Mouse (Mus musculus): ENCODE data around the gene Zfp853. TPM values are rescaled to one million over a fixed set of nuclear protein-coding genes. Genes with fewer than 3 reads are reported as not detected.
A peak's percentile ranks its signal among the peaks of the same experiment; 100 is the strongest.

Gene Zfp853
- not detected in 2 replicates for polyA plus RNA-seq (2015; fragmentation: Nextera tagmentation; extraction: Ambion mirVana)

DNA sequence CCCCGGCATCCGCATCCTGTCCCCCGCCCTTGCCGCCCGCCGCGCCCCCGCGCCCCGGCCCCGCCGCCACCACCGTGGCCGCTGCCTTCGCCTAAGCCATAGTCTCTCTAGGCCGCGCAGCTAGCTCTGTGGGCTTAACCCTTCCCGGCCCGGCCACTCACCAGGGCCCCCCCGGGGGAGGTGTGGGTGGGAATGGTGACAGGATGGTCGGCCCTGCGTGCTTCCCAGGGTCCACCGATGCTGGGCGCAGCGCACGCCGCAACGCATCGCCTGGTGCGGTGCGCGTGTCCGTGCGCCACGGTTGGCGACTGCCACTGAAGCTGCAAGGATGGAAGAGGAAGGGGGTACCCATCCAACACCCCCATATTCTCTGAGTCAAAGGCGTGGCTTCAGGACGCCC, at the start of gene Zfp853:
Zfp853 (minus strand) TSS at position 220 of the 400 bp plus-strand sequence.
- Histone ChIP-seq H3K4me3 (ENCODE audit: low read depth, low read length) (peak within 1 kb of the TSS; percentile 32), H3K9ac (replicated peaks) (peak within 1 kb of the TSS; percentile 16; the same call in 1 of the 2 replicates), H3K9me3 (ENCODE audit: low read length) (no peaks in the 10 kb centered on the region), H3K4me1 (ENCODE audit: insufficient read depth) (peaks cover 6% of the 10 kb centered on the region; the same call in 1 of the 2 replicates), H3K4me2 (ENCODE audit: low read depth, low read length) (peak within 1 kb of the TSS; percentile 55), H3K36me3 (replicated peaks; ENCODE audit: insufficient read depth, low read length) (no peaks in the 10 kb centered on the region), H3K27me3 (ENCODE audit: insufficient read depth, low read length) (peaks cover 51% of the 10 kb centered on the region), H3K27ac (ENCODE audit: low read depth) (no peak within 1 kb of the TSS)
- TF ChIP-seq EP300 (IDR thresholded peaks at IDR 0.05; ENCODE audit: low read depth), result no peak
- no peak for TF ChIP-seq CTCF (IDR thresholded peaks at IDR 0.05; ENCODE audit: low read depth)
- no peak for ATAC-seq
- no peak for DNase-seq
- WGBS (ENCODE audit: insufficient replicate concordance), result 11% methylated on average over 21 of the region's 38 CpGs

DNA sequence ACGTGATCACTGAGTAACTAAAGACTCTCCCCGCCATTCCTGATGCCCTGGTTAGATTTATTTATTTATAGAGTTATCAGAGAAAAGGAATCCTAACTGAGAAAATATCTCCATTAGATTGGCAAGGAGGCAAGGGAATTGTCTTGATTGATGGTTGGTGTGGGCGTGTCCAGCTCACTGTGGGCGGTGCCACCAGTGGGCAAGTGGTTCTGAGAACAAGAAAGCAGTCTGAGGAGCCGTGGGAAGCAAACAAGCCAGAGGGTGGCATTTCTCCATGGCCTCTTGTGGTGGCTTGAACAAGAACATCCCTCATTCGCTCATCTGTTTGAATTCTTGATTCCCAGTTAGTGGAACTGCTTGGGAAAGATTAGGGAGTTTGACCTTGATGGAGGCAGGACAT, 46.2 kb upstream of the Zfp853 start:
- Histone ChIP-seq H3K27ac (ENCODE audit: low read depth) (no peak overlapping the region), H3K9ac (replicated peaks) (no peak overlapping the region), H3K4me1 (ENCODE audit: insufficient read depth) (no peaks in the 10 kb centered on the region), H3K27me3 (ENCODE audit: insufficient read depth, low read length) (no peaks in the 10 kb centered on the region), H3K9me3 (ENCODE audit: low read length) (no peaks in the 10 kb centered on the region), H3K36me3 (replicated peaks; ENCODE audit: insufficient read depth, low read length) (no peaks in the 10 kb centered on the region), H3K4me3 (ENCODE audit: low read depth, low read length) (no peak overlapping the region), H3K4me2 (ENCODE audit: low read depth, low read length) (no peak overlapping the region)
- DNase-seq (no peak), ATAC-seq (no peak)
- 50% methylated on average over 6 of the region's 6 CpGs for WGBS (ENCODE audit: insufficient replicate concordance)
- no peak for TF ChIP-seq EP300 (IDR thresholded peaks at IDR 0.05; ENCODE audit: low read depth)
- TF ChIP-seq CTCF (IDR thresholded peaks at IDR 0.05; ENCODE audit: low read depth), result no peak

DNA sequence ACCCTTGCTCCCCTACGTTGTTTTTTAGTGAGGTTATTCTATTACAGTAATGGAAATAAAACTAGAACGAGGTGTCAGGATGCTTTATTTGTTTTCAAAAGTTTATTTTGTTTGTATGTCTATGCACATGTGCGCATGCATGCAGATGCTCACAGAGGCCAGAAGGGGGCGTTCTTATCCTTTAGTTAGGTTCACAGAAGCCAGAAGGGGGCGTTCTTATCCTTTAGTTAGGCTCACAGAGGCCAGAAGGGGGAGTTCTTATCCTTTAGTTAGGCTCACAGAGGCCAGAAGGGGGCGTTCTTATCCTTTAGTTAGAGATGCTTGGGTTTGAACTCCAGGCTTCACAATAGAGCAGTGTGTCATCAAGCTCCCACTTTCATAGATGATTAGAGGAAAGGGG, 43.1 kb upstream of the Zfp853 start:
- DNase-seq (no peak), ATAC-seq (no peak)
- Histone ChIP-seq H3K4me3 (ENCODE audit: low read depth, low read length) (no peak overlapping the region), H3K9ac (replicated peaks) (no peak overlapping the region), H3K4me1 (ENCODE audit: insufficient read depth) (no peaks in the 10 kb centered on the region), H3K27me3 (ENCODE audit: insufficient read depth, low read length) (no peaks in the 10 kb centered on the region), H3K4me2 (ENCODE audit: low read depth, low read length) (no peak overlapping the region), H3K9me3 (ENCODE audit: low read length) (no peaks in the 10 kb centered on the region), H3K27ac (ENCODE audit: low read depth) (no peak overlapping the region), H3K36me3 (replicated peaks; ENCODE audit: insufficient read depth, low read length) (no peaks in the 10 kb centered on the region)
- TF ChIP-seq CTCF (IDR thresholded peaks at IDR 0.05; ENCODE audit: low read depth) (peak; percentile 48), EP300 (IDR thresholded peaks at IDR 0.05; ENCODE audit: low read depth) (no peak)
- 60% methylated on average over 6 of the region's 6 CpGs for WGBS (ENCODE audit: insufficient replicate concordance)

DNA sequence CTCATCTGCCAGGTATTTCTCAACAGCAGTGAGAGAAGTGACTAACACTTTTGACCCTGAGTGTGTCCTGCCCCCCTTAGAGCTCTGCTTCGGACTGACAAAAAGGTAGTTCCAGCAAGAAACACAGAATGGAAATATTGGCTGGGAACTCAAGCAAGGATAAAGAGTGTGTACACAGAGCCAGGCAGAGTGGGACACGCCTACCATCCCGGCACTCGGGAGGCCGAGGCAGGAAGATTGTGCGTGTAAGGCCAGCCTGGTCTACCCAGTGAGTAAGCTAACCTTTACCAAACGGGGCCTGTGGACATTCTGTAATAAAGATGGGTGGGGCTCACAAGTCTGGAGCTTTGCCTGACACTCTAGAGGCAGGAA, 41.7 kb upstream of the Zfp853 start:
- TF ChIP-seq CTCF (IDR thresholded peaks at IDR 0.05; ENCODE audit: low read depth) (no peak), EP300 (IDR thresholded peaks at IDR 0.05; ENCODE audit: low read depth) (no peak)
- no peaks in the 10 kb centered on the region for H3K9me3 ChIP-seq (ENCODE audit: low read length)
- WGBS (ENCODE audit: insufficient replicate concordance), result 69% methylated on average over 7 of the region's 7 CpGs

DNA sequence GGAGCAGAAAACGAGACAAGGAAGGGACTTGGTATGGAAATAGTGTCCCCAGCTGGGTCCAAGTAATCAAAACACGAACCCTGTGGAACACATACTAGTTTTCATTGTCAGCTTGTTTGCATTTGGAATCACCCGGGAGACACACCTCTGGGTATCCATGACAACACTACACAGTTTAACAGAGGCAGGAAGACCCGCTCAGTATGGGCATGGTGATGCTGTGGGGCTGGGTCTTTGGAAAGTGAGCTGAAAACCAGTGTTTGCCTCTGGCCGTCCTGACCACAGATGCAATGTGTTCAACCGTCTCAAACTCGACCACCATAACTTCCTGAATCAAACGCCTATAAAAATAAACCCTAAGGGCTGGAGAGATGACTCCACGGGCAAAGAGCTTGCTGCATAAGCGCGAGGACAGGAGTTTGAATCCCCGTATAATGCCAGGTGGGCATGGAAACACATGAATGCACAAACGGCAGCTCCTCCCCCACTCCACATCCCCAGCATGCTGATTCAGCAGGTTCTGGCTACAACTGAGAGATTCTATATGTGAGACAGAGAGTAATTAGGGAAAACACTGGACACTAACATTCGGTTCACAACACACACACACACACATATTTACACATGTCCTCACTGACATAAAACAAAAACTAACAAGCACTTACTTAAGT, 41.1 kb upstream of the Zfp853 start:
- H3K27ac ChIP-seq (ENCODE audit: low read depth), result no peak overlapping the region

More for the DNA sequence above, 41.7 kb upstream of the Zfp853 start:
- DNase-seq (no peak), ATAC-seq (no peak)
- Histone ChIP-seq H3K4me3 (ENCODE audit: low read depth, low read length) (no peak overlapping the region), H3K9ac (replicated peaks) (no peak overlapping the region), H3K4me1 (ENCODE audit: insufficient read depth) (no peaks in the 10 kb centered on the region; the same call in 1 of the 2 replicates), H3K27ac (ENCODE audit: low read depth) (no peak overlapping the region), H3K27me3 (ENCODE audit: insufficient read depth, low read length) (no peaks in the 10 kb centered on the region), H3K4me2 (ENCODE audit: low read depth, low read length) (no peak overlapping the region), H3K36me3 (replicated peaks; ENCODE audit: insufficient read depth, low read length) (no peaks in the 10 kb centered on the region)

DNA sequence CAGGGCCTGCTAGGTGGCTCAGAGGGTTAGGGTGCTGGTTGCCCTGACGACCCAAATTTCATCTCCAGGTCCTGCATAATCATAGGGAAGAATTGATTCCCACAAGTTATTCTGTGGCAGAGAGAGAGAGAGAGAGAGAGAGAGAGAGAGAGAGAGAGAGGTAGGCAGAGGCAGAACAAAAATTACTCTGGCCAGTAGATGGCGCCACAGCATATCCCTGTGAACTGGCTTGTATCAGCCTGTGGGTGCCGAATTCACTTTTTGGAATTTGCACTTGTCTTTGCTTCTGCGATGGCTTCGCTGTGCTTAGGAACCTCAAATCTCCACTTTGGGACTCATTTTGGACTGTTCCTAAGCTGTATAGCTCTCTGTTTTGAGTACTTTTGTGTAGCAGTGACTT, 40.4 kb upstream of the Zfp853 start:
- DNase-seq (peak; percentile 81), ATAC-seq (no peak)
- H3K27me3 ChIP-seq (ENCODE audit: insufficient read depth, low read length), result no peaks in the 10 kb centered on the region
- TF ChIP-seq CTCF (IDR thresholded peaks at IDR 0.05; ENCODE audit: low read depth) (peak; percentile 84), EP300 (IDR thresholded peaks at IDR 0.05; ENCODE audit: low read depth) (no peak)
- 0 out of 2 replicates have a peak overlapping the region, but pooled peaks have one; percentile 33 for H3K4me2 ChIP-seq (ENCODE audit: low read depth, low read length)
- H3K9me3 ChIP-seq (ENCODE audit: low read length), result no peaks in the 10 kb centered on the region
- no peak overlapping the region for H3K9ac ChIP-seq (replicated peaks)
- no peak overlapping the region for H3K4me3 ChIP-seq (ENCODE audit: low read depth, low read length)
- 8% methylated on average over 5 of the region's 5 CpGs for WGBS (ENCODE audit: insufficient replicate concordance)
- no peak overlapping the region for H3K27ac ChIP-seq (ENCODE audit: low read depth)
- H3K36me3 ChIP-seq (replicated peaks; ENCODE audit: insufficient read depth, low read length), result no peaks in the 10 kb centered on the region
- peaks cover 6% of the 10 kb centered on the region for H3K4me1 ChIP-seq (ENCODE audit: insufficient read depth)

More for the DNA sequence above, 41.1 kb upstream of the Zfp853 start:
- no peak for ATAC-seq
- no peak overlapping the region for H3K4me2 ChIP-seq (ENCODE audit: low read depth, low read length)
- DNase-seq, result no peak
- TF ChIP-seq EP300 (IDR thresholded peaks at IDR 0.05; ENCODE audit: low read depth), result no peak
- TF ChIP-seq CTCF (IDR thresholded peaks at IDR 0.05; ENCODE audit: low read depth), result no peak
- H3K4me1 ChIP-seq (ENCODE audit: insufficient read depth), result peaks cover 5% of the 10 kb centered on the region
- H3K9me3 ChIP-seq (ENCODE audit: low read length), result no peaks in the 10 kb centered on the region
- H3K4me3 ChIP-seq (ENCODE audit: low read depth, low read length), result no peak overlapping the region
- no peak overlapping the region for H3K9ac ChIP-seq (replicated peaks)
- H3K36me3 ChIP-seq (replicated peaks; ENCODE audit: insufficient read depth, low read length), result no peaks in the 10 kb centered on the region
- H3K27me3 ChIP-seq (ENCODE audit: insufficient read depth, low read length), result no peaks in the 10 kb centered on the region
- 49% methylated on average over 14 of the region's 14 CpGs for WGBS (ENCODE audit: insufficient replicate concordance)

Data from liver, postnatal 0 days (tissue).